Mouse (Mus musculus): ENCODE results near the gene Mapkap1.
A peak's percentile ranks its signal among the peaks of the same experiment; 100 is the strongest.

The Mapkap1 gene

DNA sequence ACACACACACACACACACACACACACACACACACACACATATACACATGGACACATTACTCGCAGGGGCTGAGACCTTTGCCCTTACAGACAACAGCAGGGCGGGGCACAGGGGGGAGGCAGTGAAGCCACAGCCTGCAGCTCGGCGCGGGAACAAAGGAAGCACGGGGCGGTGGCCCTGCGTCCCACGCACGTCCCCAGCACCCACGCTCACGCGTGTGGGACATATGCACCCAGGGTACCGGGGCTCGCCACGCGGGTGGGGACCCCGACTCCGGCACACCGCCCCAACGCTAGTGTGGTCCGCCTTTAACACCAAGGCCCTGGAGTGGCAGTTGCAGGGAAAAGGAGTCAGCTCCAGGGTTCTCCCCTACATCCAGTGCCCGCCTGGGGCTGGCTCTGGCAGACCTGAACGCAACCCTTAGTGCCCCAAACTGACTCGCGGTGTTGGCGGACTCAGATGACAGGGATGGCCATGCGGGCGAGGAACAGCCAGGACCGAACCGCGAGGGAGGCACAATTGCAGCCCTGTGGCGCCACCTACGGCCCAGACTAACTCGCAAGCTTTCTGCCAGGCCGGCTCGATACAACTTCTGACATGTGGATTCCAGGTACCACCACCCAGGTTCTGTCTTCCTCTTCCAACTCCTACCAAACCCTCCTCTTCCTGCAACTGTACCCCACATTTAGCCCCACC is 232.5 kb downstream of the Mapkap1 start:
- DNase-seq: peak; percentile 95

DNA sequence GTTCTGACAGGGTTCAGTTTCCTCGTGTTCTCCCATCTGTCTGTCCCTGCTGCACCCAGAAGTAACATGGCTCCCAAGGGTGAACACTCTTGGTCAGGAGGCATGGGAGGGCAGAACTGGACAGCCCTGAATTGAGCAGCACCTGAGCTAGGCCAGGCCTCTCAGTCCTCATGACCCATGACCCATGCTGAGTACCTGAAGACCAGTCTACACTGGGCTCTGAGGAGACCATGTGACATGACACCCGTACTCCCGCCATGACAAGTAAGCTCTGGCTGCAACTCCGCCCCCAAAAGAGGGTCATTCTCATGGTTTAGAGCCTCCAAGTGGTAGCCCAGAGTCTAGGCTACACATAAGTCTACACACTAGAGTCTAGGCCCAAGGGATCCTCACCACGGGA is 233.2 kb downstream of the Mapkap1 start:
- DNase-seq: peak in 1 of 2 experiments; percentile 3

DNA sequence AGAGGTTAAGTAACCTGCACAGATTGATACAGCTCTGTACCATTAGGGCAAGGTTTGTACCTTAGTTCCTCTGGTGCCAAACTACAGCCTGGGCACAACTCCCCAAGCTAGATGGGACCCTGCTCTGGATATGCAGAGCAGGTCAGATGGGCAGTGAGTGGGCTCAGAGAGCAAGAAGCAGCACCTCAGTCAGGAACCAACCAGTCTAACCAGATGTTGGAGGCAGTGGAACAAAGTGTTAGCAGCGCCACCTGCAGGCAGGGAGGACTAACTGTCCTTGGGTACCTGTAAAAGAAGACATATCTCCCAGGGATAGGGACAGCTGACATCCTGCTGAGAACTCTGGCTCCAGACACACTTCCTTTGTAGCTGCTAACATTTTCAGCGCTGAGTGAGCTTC is 235.8 kb downstream of the Mapkap1 start:
- peak; percentile 65 for DNase-seq

DNA sequence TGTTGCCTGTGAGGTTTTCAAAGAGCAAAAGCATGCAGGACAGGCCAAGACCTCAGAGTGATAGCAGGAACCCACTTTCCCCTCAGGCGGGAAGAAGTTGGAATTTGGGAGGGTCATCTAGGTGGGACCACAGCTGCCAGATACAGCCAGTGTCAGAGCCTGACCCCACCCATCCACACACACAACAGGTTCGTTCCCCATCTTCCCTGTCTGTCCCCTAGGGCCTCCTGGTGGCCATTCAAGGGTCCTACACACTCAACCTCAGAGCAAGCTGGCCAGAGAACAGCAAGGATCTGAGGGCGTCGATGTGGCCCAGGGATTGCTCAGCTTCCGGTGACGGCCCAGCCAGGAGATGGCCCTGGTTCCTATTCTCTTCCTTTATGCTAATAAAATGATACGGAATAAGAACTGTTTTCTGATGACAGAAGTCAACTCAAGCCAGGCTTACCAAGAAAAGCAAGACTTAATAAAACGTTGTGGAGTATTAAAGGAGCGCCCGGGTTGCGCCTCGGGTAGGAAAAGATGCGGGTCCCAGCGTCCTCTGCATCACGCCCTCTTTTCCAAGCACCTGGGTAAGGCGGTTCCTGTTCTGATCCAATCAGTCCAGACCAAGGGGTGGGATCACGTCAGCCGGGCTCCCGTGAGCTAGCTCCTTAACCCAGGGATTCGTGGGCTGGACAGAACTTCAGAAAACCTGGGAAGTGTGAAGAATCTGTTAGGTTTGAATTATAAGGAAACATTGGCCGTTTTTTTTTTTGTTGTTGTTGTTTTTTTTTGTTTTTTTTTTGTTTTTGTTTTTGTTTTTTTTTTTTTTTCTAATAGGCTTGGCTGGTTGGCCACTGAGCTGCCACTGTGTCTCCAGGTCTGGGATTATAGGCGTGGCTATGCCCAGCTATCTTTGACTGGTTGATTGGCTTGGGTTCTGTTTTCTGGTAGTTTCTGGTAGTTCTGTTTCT is 238.3 kb downstream of the Mapkap1 start:
- peak; percentile 54 to 62 for DNase-seq

DNA sequence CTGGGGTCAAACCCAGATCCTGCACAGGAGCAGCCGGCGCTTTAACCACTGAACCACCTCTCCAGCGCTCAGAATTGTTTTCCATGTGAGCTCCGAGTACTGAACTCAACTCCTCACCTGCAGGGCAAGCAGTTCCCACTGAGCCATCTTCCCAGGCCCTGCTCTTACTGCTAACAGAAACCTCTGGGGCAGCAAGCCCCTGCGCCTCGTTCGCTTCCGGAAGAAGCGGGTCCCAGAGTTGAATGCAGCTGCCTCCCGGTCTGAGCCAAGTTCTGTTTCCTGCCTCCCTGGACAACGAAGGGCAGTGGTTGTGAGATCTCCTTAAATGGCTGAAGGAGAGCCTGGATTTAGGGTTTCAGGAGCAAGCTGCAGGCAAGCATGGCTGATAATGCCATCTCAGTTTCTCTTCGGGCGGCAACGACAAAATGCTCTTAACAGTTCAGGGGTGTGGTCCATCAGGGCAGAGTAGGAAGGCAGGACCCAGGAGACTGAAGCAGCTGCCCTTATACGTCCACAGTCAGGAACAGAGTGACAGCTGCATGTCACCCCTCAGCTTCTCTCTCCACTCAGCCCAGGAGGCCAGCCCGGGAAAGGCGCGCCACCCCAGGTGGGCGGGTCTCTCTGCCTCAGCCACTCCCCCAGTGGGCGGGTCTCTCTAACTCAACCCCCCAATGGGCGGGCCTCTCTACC is 239.4 kb downstream of the Mapkap1 start:
- DNase-seq: peak; percentile 85 to 89

DNA sequence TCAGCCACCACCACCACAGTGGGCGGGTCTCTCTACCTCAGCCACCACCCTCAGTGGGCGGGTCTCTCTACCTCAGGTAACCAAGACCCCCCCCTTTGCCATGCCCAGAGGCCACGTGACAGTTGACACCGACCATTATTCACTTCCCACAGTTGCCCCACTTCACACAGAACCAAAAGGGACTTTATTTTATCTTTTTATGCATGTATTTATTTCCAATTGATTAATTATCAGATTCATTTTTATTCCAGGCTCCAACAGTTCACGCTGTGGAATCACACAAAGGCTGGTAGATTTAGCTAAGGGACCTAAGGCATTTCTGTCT is 239.9 kb downstream of the Mapkap1 start:
- DNase-seq: no peak

DNA sequence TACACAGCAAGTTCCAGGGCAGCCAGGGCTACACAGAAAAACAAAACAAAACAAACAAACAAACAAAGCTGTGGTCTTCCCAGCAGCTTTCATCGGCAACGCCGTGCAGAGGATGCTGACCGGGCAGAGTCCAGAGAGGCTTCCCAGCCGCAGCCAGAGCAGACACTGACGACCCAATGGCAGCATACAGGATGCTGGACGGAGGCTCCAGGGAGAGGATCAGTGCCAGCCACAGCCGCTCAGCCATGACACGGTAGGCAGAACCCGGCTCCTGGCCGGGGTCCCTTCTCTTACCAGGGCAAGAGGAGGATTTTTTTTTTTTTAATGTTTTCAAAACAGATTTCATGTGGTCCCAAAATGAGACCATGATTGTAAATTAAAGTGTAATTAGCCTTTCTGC is 240.8 kb downstream of the Mapkap1 start:
- DNase-seq: peak in 1 of 2 experiments; percentile 52

DNA sequence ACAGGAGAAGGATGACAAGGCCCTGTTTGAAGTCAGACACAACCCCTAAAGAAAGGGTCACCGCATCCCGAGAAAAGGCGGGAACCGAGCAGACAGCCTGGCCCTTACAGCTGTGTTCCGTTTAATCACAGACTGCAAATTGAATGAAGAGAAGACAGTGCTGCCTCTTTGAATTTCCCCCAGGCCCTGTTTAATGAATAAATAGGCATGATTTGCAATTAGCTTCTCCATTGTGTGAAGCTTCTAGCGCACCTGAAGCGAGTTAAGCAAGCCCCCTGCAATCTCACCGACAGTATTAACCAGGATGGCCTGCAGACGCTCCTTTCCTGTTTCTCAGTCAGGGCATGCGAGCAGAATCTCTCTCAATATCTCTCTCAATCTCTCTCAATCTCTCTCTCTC is 261.2 kb downstream of the Mapkap1 start:
- DNase-seq: no peak

DNA sequence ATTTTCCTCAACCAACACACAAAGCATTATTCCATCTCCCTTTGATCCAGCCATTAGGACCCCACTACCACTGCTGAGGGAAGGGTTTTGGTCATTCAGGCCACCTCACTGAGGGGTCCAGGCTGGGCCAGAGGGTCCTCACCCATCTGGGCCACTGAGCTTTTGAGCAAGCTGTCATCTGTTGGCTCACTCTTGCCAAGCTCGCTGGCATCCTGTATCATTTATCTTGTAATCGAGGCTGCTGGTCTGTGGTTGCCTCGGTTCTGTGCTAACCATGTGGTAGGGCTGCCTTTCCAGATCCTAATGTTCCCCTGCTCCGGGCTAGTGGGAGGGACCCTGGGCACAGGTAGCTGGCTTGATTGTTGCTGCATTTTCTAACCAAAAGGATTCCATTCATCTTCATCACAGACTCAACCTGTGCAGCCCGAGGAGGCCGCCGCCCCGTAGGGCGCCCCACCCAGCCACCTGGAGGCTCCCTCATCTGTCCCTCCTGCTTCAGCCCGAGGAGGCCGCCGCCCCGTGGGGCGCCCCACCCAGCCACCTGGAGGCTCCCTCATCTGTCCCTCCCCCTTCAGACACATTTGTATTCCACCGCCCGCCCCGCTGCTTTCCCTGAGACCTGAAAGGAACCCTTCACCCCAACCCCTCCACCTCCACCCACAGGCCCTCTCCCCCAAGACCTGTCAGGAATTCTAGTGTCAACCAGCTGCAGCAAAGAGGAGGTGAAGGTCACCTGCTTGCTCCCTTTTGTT is 262.0 kb downstream of the Mapkap1 start:
- no peak for DNase-seq

DNA sequence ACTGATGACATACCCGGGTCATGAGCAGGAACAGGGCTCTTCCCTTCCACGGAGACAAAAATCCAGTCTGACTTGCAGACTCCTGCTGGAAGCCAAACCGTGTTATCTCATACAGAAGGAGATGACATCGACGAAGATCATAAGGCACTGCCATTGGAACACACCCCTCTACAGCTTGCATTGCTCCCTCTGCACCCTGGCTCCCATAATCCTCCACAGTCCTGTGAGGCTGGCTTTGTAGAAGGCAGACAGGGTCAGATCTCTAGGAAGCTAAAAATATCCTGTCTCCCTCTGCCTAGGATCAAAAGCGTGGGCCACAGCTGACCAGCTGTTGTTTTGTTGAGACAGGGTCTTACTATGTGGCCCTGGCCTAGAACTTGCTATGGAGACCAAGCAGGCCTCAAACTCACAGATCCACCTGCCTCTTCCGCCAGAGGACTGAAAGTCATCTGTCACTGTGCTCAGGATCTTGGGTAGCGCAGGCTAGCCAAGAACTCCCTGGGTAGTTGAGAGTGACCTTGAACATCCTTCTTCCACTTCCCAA is 262.7 kb downstream of the Mapkap1 start:
- DNase-seq: peak in 1 of 2 experiments; percentile 10

DNA sequence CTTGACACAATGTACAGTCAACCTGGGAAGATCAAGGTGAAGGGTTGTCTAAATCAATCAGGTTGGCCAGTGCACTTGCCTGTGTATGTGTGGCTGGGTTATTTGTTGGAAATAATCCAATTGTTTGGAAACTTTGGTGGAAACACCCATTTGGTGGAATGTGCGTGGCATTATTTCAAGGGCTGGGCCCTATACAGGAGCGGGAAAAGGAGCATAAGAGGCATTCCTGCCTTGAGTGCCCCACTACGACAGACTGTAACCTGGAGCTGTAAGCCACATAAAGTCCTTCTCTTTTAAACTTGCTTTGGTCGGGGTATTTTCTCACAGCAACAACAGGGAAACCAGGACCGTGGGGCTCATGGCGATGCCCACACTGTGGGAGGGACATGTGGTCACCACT is 263.9 kb downstream of the Mapkap1 start:
- no peak for DNase-seq

DNA sequence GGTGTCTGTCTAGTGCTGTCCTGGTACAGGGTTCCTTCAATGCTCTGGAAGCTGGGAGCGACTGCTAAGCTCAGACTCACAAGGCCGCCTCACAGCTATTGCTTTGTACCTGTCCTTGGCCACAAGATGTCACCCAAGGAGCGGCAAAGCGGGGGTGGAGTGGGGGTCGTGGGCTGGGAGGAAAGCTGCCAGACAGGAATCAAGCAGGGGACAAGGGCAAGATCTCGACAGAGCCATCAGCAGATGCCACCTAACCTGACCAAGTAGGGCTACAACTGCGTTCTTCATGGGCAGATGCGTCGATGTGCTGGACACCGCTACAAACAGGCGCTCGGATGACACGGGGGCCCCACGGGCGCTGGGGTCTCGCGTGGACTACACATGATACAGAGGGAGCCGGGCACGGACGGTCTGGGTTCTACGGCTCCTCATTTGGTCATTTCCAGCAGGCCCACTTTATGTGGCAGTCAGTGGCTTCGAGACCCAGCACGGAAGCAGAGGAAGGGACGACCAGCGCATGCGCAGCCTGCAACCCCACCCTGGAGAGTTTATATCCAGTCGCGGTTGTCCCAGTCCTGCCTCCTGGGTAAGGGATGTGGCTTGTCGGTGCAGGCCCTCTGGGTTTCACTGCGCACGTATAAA is 264.9 kb downstream of the Mapkap1 start:
- peak; percentile 74 to 80 for DNase-seq

DNA sequence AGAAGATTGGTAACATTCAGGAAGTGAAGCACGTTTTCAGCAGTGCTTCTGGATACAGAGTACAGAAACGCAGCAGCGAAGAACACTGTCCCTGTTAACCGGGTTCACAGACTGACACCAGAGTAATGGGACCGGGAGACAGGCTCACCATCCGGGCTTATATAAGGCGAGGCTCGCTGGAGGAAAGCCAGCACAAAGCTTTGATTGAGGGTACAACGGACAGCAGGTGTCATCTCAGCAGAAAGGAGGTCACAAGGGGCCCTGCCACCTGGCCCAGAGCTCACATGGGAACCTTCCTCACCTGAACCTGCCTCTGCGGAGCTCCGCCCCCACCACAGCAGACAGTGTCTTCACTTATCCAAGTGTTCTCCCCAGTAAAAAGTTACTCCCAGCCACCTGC is 267.3 kb downstream of the Mapkap1 start:
- DNase-seq: no peak

Data from kidney, postnatal 4 days (tissue).